Mouse (Mus musculus): ENCODE data around the gene Dnajb12. TPM values are rescaled to one million over a fixed set of nuclear protein-coding genes. Genes with fewer than 3 reads are reported as not detected.

Dnajb12 gene
- polyA plus RNA-seq (2014; fragmentation: Nextera tagmentation; extraction: Ambion mirVana), result 26.9 and 28.6 TPM in 2 replicates

DNA sequence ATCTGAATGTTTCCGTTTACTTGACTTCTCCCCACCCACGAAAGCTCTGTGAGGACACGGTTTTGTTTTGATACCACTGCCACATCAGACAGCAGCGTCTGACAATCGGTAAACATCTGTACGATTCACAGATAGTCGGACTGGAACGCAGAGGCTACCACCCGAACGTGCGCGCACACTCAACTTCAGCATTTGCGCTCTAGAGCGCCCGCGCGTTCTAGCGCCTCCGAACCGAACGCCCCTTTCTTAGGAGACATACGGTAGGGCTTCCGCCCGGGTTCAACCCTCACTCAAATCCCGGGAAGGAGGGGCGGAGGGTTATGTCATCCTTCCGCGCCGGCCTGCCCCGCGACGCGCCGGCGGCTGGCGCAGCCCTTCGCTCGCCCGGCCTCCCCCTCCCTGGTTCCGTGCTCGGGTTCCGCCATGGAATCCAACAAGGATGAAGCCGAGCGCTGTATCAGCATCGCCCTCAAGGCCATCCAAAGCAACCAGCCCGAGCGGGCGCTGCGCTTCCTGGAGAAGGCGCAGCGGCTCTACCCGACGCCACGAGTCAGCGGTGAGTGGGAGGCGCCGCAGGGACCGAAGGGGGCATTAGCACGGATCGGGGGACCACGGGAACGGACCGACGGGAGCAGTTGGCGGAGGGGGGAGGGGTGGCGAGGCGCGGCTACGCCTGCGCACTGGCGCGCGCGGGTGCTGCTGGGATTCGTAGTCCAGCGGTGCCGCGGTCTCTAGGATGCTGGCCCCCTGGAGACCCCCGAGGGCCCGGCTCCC lies at the start of gene Dnajb12:
TSS of gene Dnajb12 (plus strand) at position 302 of the 774 bp plus-strand sequence.
- peak; percentile 90 for ATAC-seq (ENCODE audit: insufficient number of reproducible peaks, insufficient read depth, low FRiP score, low read depth)

DNA sequence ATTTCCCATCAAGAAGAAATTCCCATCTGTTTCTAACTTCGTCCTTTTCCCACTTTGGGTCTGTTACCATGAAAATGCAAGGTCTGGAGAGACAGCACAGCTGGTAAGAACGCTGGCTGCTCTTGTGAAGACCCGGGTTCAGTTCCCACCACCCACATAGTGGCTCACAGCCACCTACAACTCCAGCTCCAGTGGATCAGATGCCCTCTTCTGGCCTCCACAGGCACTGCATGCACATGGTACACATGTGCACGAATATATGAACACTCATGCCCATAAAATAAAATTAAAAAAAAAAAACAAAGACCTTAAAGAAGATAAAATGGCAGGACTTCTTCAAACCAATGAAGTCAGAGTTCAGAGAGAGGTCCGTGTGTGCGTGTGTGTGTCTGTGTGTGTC lies 49.5 kb upstream of the Dnajb12 start:
- H3K4me1 ChIP-seq (ENCODE audit: control insufficient read depth in 2 of 2, insufficient read depth in 2 of 2, low read length in 2 of 2), result no peaks in the 10 kb centered on the region
- 0 out of 2 replicates have a peak, but pooled peaks cover 4% of the 10 kb centered on the region for H3K9me3 ChIP-seq (ENCODE audit: control insufficient read depth, low read length)
- no peaks in the 10 kb centered on the region for H3K27me3 ChIP-seq (ENCODE audit: control insufficient read depth, insufficient read depth, low read length)
- H3K4me2 ChIP-seq (ENCODE audit: low read length), result no peak overlapping the region
- no peak for ATAC-seq (ENCODE audit: insufficient number of reproducible peaks, insufficient read depth, low FRiP score, low read depth)
- H3K4me3 ChIP-seq (ENCODE audit: control insufficient read depth in 1 of 2, insufficient read depth in 1 of 2, low read depth in 1 of 2, low read length in 2 of 2), result no peak overlapping the region
- no peak overlapping the region for H3K27ac ChIP-seq (replicated peaks in 1 of 2; ENCODE audit: control insufficient read depth in 1 of 2, insufficient read depth in 1 of 2, low read depth in 2 of 2, low read length in 2 of 2)
- peaks cover 28% of the 10 kb centered on the region for H3K36me3 ChIP-seq (ENCODE audit: control insufficient read depth, insufficient read depth, low read length)
- H3K9ac ChIP-seq (ENCODE audit: low read length), result no peak overlapping the region
- 92% methylated on average over 6 of the region's 6 CpGs for WGBS

More for the DNA sequence above, at the start of gene Dnajb12:
- H3K27ac ChIP-seq (replicated peaks in 1 of 2; ENCODE audit: control insufficient read depth in 1 of 2, insufficient read depth in 1 of 2, low read depth in 2 of 2, low read length in 2 of 2), result peak within 1 kb of the TSS; percentile 96 to 100
- no peaks in the 10 kb centered on the region for H3K9me3 ChIP-seq (ENCODE audit: control insufficient read depth, low read length)
- peaks cover 2 to 10% of the 10 kb centered on the region in 2 experiments; a peak in 3 of 4 replicates for H3K4me1 ChIP-seq (ENCODE audit: control insufficient read depth in 2 of 2, insufficient read depth in 2 of 2, low read length in 2 of 2)
- peak within 1 kb of the TSS; percentile 74 to 97 for H3K4me3 ChIP-seq (ENCODE audit: control insufficient read depth in 1 of 2, insufficient read depth in 1 of 2, low read depth in 1 of 2, low read length in 2 of 2)
- H3K4me2 ChIP-seq (ENCODE audit: low read length), result peak within 1 kb of the TSS; percentile 90
- H3K27me3 ChIP-seq (ENCODE audit: control insufficient read depth, insufficient read depth, low read length), result no peaks in the 10 kb centered on the region
- under 1% methylated on average over 78 of the region's 80 CpGs for WGBS
- H3K36me3 ChIP-seq (ENCODE audit: control insufficient read depth, insufficient read depth, low read length), result peaks cover 7% of the 10 kb centered on the region; the same call in 1 of the 2 replicates
- peak within 1 kb of the TSS; percentile 98 for H3K9ac ChIP-seq (ENCODE audit: low read length)

DNA sequence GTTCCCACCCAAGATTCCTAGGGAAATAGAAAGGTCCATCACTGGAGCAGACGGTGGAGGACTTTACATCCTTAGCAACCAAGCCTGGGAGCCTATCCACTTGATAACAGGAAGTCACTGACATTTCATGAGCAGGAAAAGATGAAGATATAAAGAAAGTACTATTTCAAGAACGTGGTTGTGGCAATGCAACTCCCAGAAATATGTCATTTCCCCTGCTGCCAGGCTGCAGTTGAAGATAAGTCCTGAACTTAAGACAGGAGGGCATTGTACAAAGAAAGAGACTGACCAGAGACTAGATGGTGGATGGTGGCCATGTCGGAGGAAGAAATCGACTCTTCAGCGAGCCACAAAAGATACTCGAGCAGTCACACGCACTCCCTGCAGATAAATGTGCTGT lies 47.4 kb upstream of the Dnajb12 start:
- H3K4me2 ChIP-seq (ENCODE audit: low read length), result no peak overlapping the region
- H3K36me3 ChIP-seq (ENCODE audit: control insufficient read depth, insufficient read depth, low read length), result peaks cover 28% of the 10 kb centered on the region
- H3K27me3 ChIP-seq (ENCODE audit: control insufficient read depth, insufficient read depth, low read length), result no peaks in the 10 kb centered on the region
- H3K27ac ChIP-seq (replicated peaks in 1 of 2; ENCODE audit: control insufficient read depth in 1 of 2, insufficient read depth in 1 of 2, low read depth in 2 of 2, low read length in 2 of 2), result no peak overlapping the region; a peak in 1 of 4 replicates
- no peak for ATAC-seq (ENCODE audit: insufficient number of reproducible peaks, insufficient read depth, low FRiP score, low read depth)
- H3K9ac ChIP-seq (ENCODE audit: low read length), result no peak overlapping the region
- H3K9me3 ChIP-seq (ENCODE audit: control insufficient read depth, low read length), result 0 out of 2 replicates have a peak, but pooled peaks cover 4% of the 10 kb centered on the region
- 62% methylated on average over 7 of the region's 7 CpGs for WGBS
- no peak overlapping the region for H3K4me3 ChIP-seq (ENCODE audit: control insufficient read depth in 1 of 2, insufficient read depth in 1 of 2, low read depth in 1 of 2, low read length in 2 of 2)
- H3K4me1 ChIP-seq (ENCODE audit: control insufficient read depth in 2 of 2, insufficient read depth in 2 of 2, low read length in 2 of 2), result no peaks in the 10 kb centered on the region

DNA sequence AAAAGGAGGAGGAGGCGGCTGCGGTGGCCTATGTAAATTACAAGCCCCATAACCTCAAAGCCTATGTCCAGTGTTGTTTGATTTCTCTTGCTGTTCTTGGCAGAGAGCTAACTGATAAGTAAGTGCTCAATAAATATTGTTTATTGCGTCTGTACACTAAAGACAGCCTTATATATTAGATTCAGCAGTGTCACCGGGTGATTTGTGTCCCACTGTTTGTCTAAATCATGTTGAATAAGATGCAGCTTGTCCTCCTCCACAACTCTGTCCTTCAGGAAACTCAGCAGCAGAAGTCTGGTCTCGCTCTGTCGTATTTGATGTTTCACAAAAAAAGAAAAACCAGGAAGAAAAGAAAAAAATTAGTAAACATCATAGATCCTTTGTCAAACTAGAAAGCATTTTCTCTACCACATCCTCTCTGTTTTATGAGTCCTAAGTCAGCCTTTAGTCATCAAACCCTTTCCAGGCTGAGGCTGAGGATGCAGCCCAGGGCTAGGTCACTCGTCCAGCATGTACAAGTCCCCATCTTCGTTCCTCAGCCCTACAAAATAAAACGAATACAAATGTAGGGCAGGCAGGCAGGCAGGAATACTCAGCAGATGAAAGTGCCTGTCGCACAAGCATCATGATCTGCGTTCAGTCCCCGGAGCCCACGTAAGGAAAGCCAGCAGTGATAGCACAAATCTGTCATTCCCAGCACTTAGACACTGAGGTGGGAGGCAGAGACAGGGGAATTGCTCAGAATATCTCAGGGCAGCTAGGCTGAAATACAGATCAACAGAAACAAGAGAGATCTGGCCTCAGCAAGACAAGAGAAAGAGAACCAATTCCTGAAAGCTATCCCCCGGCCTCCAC lies 43.8 kb upstream of the Dnajb12 start:
- Histone ChIP-seq H3K4me2 (ENCODE audit: low read length) (no peak overlapping the region), H3K9ac (ENCODE audit: low read length) (no peak overlapping the region), H3K4me3 (ENCODE audit: control insufficient read depth in 1 of 2, insufficient read depth in 1 of 2, low read depth in 1 of 2, low read length in 2 of 2) (no peak overlapping the region), H3K27ac (replicated peaks in 1 of 2; ENCODE audit: control insufficient read depth in 1 of 2, insufficient read depth in 1 of 2, low read depth in 2 of 2, low read length in 2 of 2) (no peak overlapping the region), H3K9me3 (ENCODE audit: control insufficient read depth, low read length) (no peaks in the 10 kb centered on the region), H3K27me3 (ENCODE audit: control insufficient read depth, insufficient read depth, low read length) (no peaks in the 10 kb centered on the region), H3K4me1 (ENCODE audit: control insufficient read depth in 2 of 2, insufficient read depth in 2 of 2, low read length in 2 of 2) (peaks cover 0 to 2% of the 10 kb centered on the region in 2 experiments; a peak in 1 of 4 replicates), H3K36me3 (ENCODE audit: control insufficient read depth, insufficient read depth, low read length) (no peaks in the 10 kb centered on the region)
- no peak for ATAC-seq (ENCODE audit: insufficient number of reproducible peaks, insufficient read depth, low FRiP score, low read depth)
- WGBS, result 73% methylated on average over 14 of the region's 14 CpGs

DNA sequence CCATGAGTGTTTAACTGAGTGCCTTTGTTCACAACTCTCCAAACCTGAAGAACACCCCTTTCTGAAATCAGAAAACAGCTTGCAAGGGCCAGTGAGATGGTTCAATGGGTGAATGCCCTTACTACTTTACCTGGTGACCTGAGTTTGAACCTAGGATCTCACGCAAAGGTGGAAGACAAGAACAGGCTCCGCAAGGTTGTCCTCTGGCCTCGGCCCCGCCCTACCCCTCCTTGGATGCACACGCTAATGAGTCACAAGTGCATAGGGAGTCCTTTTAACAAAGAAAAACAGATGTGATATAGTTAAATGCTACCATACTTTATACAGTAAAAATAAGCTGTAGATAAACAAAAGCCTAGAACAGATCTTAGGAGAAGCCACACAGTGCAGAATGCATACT lies 41.9 kb upstream of the Dnajb12 start:
- Histone ChIP-seq H3K36me3 (ENCODE audit: control insufficient read depth, insufficient read depth, low read length) (no peaks in the 10 kb centered on the region), H3K4me1 (ENCODE audit: control insufficient read depth in 2 of 2, insufficient read depth in 2 of 2, low read length in 2 of 2) (peaks cover 0 to 2% of the 10 kb centered on the region in 2 experiments; a peak in 1 of 4 replicates), H3K9me3 (ENCODE audit: control insufficient read depth, low read length) (no peaks in the 10 kb centered on the region), H3K9ac (ENCODE audit: low read length) (no peak overlapping the region), H3K4me3 (ENCODE audit: control insufficient read depth in 1 of 2, insufficient read depth in 1 of 2, low read depth in 1 of 2, low read length in 2 of 2) (no peak overlapping the region), H3K27me3 (ENCODE audit: control insufficient read depth, insufficient read depth, low read length) (no peaks in the 10 kb centered on the region), H3K4me2 (ENCODE audit: low read length) (no peak overlapping the region), H3K27ac (replicated peaks in 1 of 2; ENCODE audit: control insufficient read depth in 1 of 2, insufficient read depth in 1 of 2, low read depth in 2 of 2, low read length in 2 of 2) (no peak overlapping the region)
- WGBS, result 94% methylated on average over 5 of the region's 5 CpGs
- ATAC-seq (ENCODE audit: insufficient number of reproducible peaks, insufficient read depth, low FRiP score, low read depth), result no peak

DNA sequence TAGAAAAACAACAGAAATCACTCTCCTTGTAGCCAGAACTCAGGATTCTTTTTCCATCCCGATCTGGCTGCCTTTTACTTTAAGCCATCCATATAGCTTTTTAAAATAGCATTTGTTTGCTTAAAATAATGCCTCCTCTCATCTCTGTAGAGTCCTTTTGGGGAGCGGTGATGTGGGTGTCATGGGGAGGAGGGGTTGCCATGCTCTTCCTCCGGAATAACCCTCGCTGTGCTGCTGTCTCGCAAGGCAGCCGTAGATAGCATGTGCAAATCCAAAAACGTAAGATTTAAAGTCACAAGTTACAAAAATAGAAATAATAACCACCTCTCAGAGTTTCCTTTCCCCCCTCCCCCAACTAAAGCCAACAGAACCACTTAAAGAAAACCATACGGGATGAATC lies 37.9 kb upstream of the Dnajb12 start:
- Histone ChIP-seq H3K4me1 (ENCODE audit: control insufficient read depth in 2 of 2, insufficient read depth in 2 of 2, low read length in 2 of 2) (peaks cover 0 to 3% of the 10 kb centered on the region in 2 experiments; a peak in 1 of 4 replicates), H3K36me3 (ENCODE audit: control insufficient read depth, insufficient read depth, low read length) (no peaks in the 10 kb centered on the region), H3K9ac (ENCODE audit: low read length) (no peak overlapping the region), H3K4me3 (ENCODE audit: control insufficient read depth in 1 of 2, insufficient read depth in 1 of 2, low read depth in 1 of 2, low read length in 2 of 2) (no peak overlapping the region), H3K27ac (replicated peaks in 1 of 2; ENCODE audit: control insufficient read depth in 1 of 2, insufficient read depth in 1 of 2, low read depth in 2 of 2, low read length in 2 of 2) (no peak overlapping the region), H3K27me3 (ENCODE audit: control insufficient read depth, insufficient read depth, low read length) (no peaks in the 10 kb centered on the region), H3K9me3 (ENCODE audit: control insufficient read depth, low read length) (no peaks in the 10 kb centered on the region), H3K4me2 (ENCODE audit: low read length) (no peak overlapping the region)
- WGBS, result 93% methylated on average over 8 of the region's 8 CpGs
- ATAC-seq (ENCODE audit: insufficient number of reproducible peaks, insufficient read depth, low FRiP score, low read depth), result no peak

DNA sequence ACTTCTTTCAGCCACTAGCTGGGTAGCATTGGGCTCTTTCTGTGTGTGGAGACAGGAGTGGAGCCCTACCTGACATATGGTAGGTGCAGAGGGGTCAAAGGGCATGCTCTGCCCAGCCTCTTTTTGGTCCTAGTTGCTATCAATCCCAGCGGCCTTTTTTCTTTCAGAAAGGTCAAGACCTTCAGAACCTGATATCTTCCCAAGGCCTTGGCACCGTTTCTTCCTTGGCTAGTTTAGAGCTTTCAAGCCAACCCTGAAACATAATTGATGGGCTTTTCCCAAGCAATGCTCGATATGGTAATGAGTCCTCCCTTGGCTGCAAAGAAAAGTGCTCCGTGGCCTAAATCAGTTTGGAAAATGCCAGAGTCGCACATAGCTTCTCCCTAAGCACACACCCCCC lies 36.2 kb upstream of the Dnajb12 start:
- Histone ChIP-seq H3K27ac (replicated peaks in 1 of 2; ENCODE audit: control insufficient read depth in 1 of 2, insufficient read depth in 1 of 2, low read depth in 2 of 2, low read length in 2 of 2) (no peak overlapping the region), H3K4me3 (ENCODE audit: control insufficient read depth in 1 of 2, insufficient read depth in 1 of 2, low read depth in 1 of 2, low read length in 2 of 2) (no peak overlapping the region), H3K36me3 (ENCODE audit: control insufficient read depth, insufficient read depth, low read length) (no peaks in the 10 kb centered on the region), H3K27me3 (ENCODE audit: control insufficient read depth, insufficient read depth, low read length) (no peaks in the 10 kb centered on the region), H3K9me3 (ENCODE audit: control insufficient read depth, low read length) (no peaks in the 10 kb centered on the region), H3K4me2 (ENCODE audit: low read length) (no peak overlapping the region), H3K4me1 (ENCODE audit: control insufficient read depth in 2 of 2, insufficient read depth in 2 of 2, low read length in 2 of 2) (peaks cover 0 to 3% of the 10 kb centered on the region in 2 experiments; a peak in 1 of 4 replicates), H3K9ac (ENCODE audit: low read length) (no peak overlapping the region)
- WGBS, result 56% methylated on average over 5 of the region's 5 CpGs
- no peak for ATAC-seq (ENCODE audit: insufficient number of reproducible peaks, insufficient read depth, low FRiP score, low read depth)

Data from heart, embryonic 14.5 days (tissue).